Mouse (Mus musculus) cortical plate, adult 2 months (tissue): ENCODE results near the gene Polr3h.

ENCODE experiments used
- CTCF ChIP-seq: fragments of 200-500 bp; IDR thresholded peaks from 2 replicates; pipeline ENCODE4 v1.5.1; 2011; ENCODE audit warnings: mild to moderate bottlenecking, control low read depth, low read length; ENCODE audit not compliant: insufficient read depth; ENCODE audit errors: extremely low read depth
- POLR2A ChIP-seq: fragments of 200-500 bp; IDR thresholded peaks from 2 replicates; pipeline ENCODE4 v1.6.1; 2011; ENCODE audit warnings: mild to moderate bottlenecking, low read length, control low read depth; ENCODE audit not compliant: insufficient read depth; ENCODE audit errors: extremely low read depth

GRCm38 (mm10) chr15:81858517-81859329, 67.3 kb downstream of the Polr3h start, which contains the start of gene Tob2:
- TF ChIP-seq POLR2A (no peak), CTCF (no peak)
